Mouse (Mus musculus): ENCODE results near the gene 1700029J07Rik. TPM values are rescaled to one million over a fixed set of nuclear protein-coding genes. Genes with fewer than 3 reads are reported as not detected.

1700029J07Rik gene
- polyA plus RNA-seq, 1 experiment from 2014 or later, result 4.1 TPM

DNA sequence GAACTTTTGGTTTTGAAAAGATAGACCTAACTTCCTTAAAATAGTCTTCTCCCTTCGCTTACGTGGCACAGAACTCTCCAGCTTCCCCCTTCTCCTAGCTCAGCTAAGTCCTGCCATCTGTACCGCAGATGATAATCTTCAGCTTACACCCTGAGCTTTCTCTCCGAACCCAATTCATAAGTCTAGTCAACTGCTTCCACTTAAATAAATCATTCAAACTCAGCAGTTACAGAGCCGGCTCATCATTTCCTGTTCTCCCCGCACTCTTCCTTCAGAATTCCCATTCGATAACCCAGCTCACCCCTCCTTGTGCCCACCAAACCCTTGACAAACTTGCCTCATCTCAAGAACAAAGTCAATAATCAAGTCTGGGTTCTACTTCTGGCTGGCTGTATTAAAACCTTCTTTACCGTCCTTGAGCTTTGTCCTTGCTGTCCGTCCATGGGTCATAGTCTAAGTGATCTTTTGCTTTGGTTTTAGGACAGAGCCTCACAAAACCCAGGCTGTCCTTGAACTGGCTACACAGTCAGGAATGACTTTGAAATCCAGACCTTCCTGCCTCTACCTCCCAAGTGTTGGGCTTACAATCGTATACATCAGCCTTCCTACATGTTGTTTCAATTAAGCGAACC, 901 bp upstream of the 1700029J07Rik start:
- ATAC-seq (ENCODE audit: insufficient read depth, low FRiP score), result no peak
- 55% methylated on average over 11 of the region's 11 CpGs for WGBS

DNA sequence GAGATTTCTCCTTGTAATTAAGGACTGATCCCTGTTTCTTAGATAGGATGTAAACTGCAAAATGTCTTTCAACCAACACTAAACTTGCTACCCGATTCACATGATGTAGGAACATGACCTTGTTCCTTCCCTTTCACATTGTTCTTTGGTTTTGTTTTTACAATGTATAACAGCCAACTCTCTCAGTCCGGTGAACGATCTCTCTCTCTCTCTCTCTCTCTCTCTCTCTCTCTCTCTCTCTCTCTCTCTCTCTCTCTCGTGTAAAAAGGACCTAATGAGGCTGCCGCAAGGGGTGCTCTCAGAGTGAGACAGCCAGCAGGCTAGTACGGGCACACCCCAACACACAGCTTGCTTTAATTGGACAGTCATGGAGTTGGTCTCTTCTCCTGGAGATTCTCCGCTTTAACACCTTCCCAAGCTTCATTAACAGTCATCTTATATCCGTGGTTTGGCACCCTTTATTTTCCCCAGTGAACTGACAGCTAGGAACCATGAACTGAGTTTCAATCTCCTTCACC, 1.0 kb downstream of the 1700029J07Rik start:
- Histone ChIP-seq H3K9ac (ENCODE audit: low read length) (no peak overlapping the region), H3K4me2 (ENCODE audit: low read depth, low read length) (peak overlapping the region; percentile 69), H3K27ac (ENCODE audit: low read length) (no peak overlapping the region), H3K27me3 (ENCODE audit: control insufficient read depth, insufficient read depth, low read length) (no peaks in the 10 kb centered on the region), H3K36me3 (ENCODE audit: control insufficient read depth, insufficient read depth, low read length) (peaks cover 10% of the 10 kb centered on the region; the same call in 1 of the 2 replicates), H3K9me3 (replicated peaks; ENCODE audit: control insufficient read depth, low read length) (peaks cover 4% of the 10 kb centered on the region; the same call in 1 of the 2 replicates), H3K4me1 (ENCODE audit: control insufficient read depth, insufficient read depth, low read length) (peaks cover 10% of the 10 kb centered on the region; the same call in 1 of the 2 replicates), H3K4me3 (replicated peaks; ENCODE audit: low read length) (peak overlapping the region; percentile 60; the same call in 1 of the 2 replicates)
- 75% methylated on average over 8 of the region's 8 CpGs for WGBS
- ATAC-seq (ENCODE audit: insufficient read depth, low FRiP score), result no peak

More for the DNA sequence above, 901 bp upstream of the 1700029J07Rik start:
- H3K9ac ChIP-seq (ENCODE audit: low read length), result peak overlapping the region; percentile 68
- H3K36me3 ChIP-seq (ENCODE audit: control insufficient read depth, insufficient read depth, low read length), result peaks cover 14% of the 10 kb centered on the region; the same call in 1 of the 2 replicates
- no peaks in the 10 kb centered on the region for H3K27me3 ChIP-seq (ENCODE audit: control insufficient read depth, insufficient read depth, low read length)
- H3K27ac ChIP-seq (ENCODE audit: low read length), result no peak overlapping the region
- peak overlapping the region; percentile 60 for H3K4me3 ChIP-seq (replicated peaks; ENCODE audit: low read length)
- peaks cover 10% of the 10 kb centered on the region; the same call in 1 of the 2 replicates for H3K4me1 ChIP-seq (ENCODE audit: control insufficient read depth, insufficient read depth, low read length)
- H3K9me3 ChIP-seq (replicated peaks; ENCODE audit: control insufficient read depth, low read length), result peaks cover 2% of the 10 kb centered on the region; the same call in 1 of the 2 replicates
- peak overlapping the region; percentile 69 for H3K4me2 ChIP-seq (ENCODE audit: low read depth, low read length)

DNA sequence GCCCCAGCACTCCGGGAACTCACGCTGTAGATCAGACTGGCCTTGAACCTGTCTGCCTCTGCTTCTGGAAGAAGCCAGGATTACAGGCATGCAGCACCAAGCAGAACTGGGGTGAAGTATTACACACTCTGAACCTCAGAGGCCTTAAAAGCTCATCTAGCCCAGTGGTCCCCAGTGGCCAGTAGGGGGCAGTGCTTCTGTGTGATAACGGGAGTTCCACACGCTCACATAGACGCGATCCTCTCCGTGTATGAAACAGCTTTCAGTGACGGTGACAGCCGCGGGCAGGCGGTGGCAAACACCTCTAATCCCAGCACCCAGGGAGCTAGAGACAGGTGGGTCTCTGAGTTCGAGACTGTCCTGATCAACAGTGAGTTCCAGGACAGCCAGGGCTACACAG, 4.2 kb downstream of the 1700029J07Rik start:
- Histone ChIP-seq H3K4me2 (ENCODE audit: low read depth, low read length) (no peak overlapping the region), H3K9ac (ENCODE audit: low read length) (no peak overlapping the region), H3K4me1 (ENCODE audit: control insufficient read depth, insufficient read depth, low read length) (peaks cover 6% of the 10 kb centered on the region; the same call in 1 of the 2 replicates), H3K36me3 (ENCODE audit: control insufficient read depth, insufficient read depth, low read length) (0 out of 2 replicates have a peak, but pooled peaks cover 3% of the 10 kb centered on the region), H3K27me3 (ENCODE audit: control insufficient read depth, insufficient read depth, low read length) (no peaks in the 10 kb centered on the region), H3K27ac (ENCODE audit: low read length) (no peak overlapping the region), H3K4me3 (replicated peaks; ENCODE audit: low read length) (no peak overlapping the region), H3K9me3 (replicated peaks; ENCODE audit: control insufficient read depth, low read length) (peaks cover 4% of the 10 kb centered on the region; the same call in 1 of the 2 replicates)
- WGBS, result 96% methylated on average over 12 of the region's 12 CpGs
- no peak for ATAC-seq (ENCODE audit: insufficient read depth, low FRiP score)

DNA sequence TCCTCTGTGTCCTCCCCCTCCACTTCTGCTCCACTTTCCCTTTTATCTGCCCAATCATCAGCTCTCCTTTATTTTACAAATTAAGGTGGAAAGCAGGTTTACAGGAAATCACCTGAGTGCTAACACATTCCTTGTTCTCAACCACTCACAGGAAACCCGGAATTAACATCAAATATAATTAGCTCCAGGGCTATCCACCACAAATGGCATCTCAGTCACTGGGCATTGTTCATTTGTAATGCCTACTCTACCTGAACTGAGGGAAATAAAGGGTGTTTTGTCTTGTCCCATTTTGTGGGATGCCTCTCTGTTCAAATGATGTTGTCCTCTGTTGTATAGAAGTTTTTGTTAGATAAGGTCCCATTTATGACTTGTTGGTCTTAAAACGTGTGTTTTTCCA, 24.4 kb downstream of the 1700029J07Rik start:
- ATAC-seq (ENCODE audit: insufficient read depth, low FRiP score), result no peak
- WGBS, result 63% methylated on average over 2 of the region's 2 CpGs
- Histone ChIP-seq H3K27ac (ENCODE audit: low read length) (no peak overlapping the region), H3K4me1 (ENCODE audit: control insufficient read depth, insufficient read depth, low read length) (no peaks in the 10 kb centered on the region), H3K27me3 (ENCODE audit: control insufficient read depth, insufficient read depth, low read length) (no peaks in the 10 kb centered on the region), H3K9ac (ENCODE audit: low read length) (no peak overlapping the region), H3K4me2 (ENCODE audit: low read depth, low read length) (no peak overlapping the region), H3K36me3 (ENCODE audit: control insufficient read depth, insufficient read depth, low read length) (no peaks in the 10 kb centered on the region), H3K9me3 (replicated peaks; ENCODE audit: control insufficient read depth, low read length) (no peaks in the 10 kb centered on the region), H3K4me3 (replicated peaks; ENCODE audit: low read length) (no peak overlapping the region)

DNA sequence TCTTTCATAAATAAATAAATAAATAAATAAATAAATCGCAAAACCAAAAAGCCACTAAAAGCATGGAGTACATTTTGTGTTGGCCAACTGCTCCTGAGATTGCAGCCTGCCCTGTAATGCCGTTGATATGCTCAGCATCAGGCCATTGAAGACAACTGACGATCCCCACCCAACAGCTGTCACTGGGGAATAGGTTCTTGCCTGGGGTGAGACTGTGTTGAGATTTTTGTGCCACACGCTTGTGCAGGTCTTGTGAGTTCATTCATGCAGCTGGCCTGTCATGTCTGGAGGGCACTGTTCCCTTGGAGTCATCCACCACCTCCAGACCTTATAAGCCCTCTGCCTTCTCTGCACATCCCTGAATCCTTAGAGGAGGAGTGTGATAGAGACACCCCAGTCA, 28.8 kb downstream of the 1700029J07Rik start:
- 87% methylated on average over 4 of the region's 4 CpGs for WGBS
- Histone ChIP-seq H3K36me3 (ENCODE audit: control insufficient read depth, insufficient read depth, low read length) (no peaks in the 10 kb centered on the region), H3K9me3 (replicated peaks; ENCODE audit: control insufficient read depth, low read length) (no peaks in the 10 kb centered on the region), H3K9ac (ENCODE audit: low read length) (no peak overlapping the region), H3K4me2 (ENCODE audit: low read depth, low read length) (no peak overlapping the region), H3K27me3 (ENCODE audit: control insufficient read depth, insufficient read depth, low read length) (no peaks in the 10 kb centered on the region), H3K4me3 (replicated peaks; ENCODE audit: low read length) (no peak overlapping the region), H3K4me1 (ENCODE audit: control insufficient read depth, insufficient read depth, low read length) (no peaks in the 10 kb centered on the region), H3K27ac (ENCODE audit: low read length) (no peak overlapping the region)
- no peak for ATAC-seq (ENCODE audit: insufficient read depth, low FRiP score)

DNA sequence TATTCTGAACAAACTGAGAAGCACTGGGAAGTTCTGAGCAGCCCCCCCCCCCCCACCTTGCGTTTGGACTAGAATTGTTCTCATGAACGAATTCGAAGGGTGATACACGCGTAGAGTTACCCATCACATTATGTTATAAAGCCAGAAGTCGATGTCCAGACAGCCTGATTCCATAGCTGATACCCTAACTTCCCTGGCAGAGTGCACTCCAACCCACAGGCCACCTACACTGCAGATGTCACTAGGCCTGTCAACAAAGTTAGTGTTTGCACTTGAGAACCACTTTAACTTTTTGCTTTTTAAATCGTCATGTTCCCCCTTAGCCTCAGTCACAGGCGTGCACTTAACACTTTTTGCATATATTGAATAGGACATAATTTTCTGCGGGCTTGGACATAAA, 38.1 kb downstream of the 1700029J07Rik start:
- no peaks in the 10 kb centered on the region for H3K4me1 ChIP-seq (ENCODE audit: control insufficient read depth, insufficient read depth, low read length)
- 78% methylated on average over 9 of the region's 9 CpGs for WGBS
- no peak overlapping the region for H3K9ac ChIP-seq (ENCODE audit: low read length)
- ATAC-seq (ENCODE audit: insufficient read depth, low FRiP score), result no peak
- no peak overlapping the region for H3K27ac ChIP-seq (ENCODE audit: low read length)
- H3K4me3 ChIP-seq (replicated peaks; ENCODE audit: low read length), result no peak overlapping the region
- no peak overlapping the region for H3K4me2 ChIP-seq (ENCODE audit: low read depth, low read length)
- no peaks in the 10 kb centered on the region for H3K9me3 ChIP-seq (replicated peaks; ENCODE audit: control insufficient read depth, low read length)
- H3K36me3 ChIP-seq (ENCODE audit: control insufficient read depth, insufficient read depth, low read length), result no peaks in the 10 kb centered on the region
- H3K27me3 ChIP-seq (ENCODE audit: control insufficient read depth, insufficient read depth, low read length), result no peaks in the 10 kb centered on the region

DNA sequence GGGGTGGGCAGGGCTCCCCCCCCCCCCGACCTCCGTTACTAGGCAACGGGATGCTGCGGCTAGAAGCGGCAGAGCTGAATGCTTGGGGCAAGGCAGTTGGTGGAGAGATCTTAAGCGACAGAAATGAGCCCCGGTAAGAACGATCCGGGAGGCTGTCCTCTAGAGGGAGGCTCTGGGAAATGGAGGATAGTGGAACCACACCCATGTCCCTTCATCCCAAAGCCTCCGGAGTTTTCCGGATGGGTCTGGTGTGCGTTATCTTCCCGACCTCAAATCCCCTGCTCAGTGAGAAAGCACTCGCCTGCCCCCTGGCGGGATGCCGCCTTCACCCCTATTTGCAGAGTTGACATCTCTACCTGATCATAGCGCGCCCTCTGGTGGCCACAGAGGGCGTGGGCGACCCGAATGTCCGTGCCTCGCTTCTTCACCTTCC, 40.5 kb downstream of the 1700029J07Rik start, which contains the start of gene Ccdc110:
Gene Ccdc110, plus strand, starts transcription at position 38 of the 433 bp plus-strand sequence.
- H3K27ac ChIP-seq (ENCODE audit: low read length), result no peak within 1 kb of the TSS
- H3K9ac ChIP-seq (ENCODE audit: low read length), result peak within 1 kb of the TSS; percentile 48
- H3K36me3 ChIP-seq (ENCODE audit: control insufficient read depth, insufficient read depth, low read length), result no peaks in the 10 kb centered on the region
- peak; percentile 80 for ATAC-seq (ENCODE audit: insufficient read depth, low FRiP score)
- peaks cover 10% of the 10 kb centered on the region for H3K9me3 ChIP-seq (replicated peaks; ENCODE audit: control insufficient read depth, low read length)
- peak within 1 kb of the TSS; percentile 43 for H3K4me3 ChIP-seq (replicated peaks; ENCODE audit: low read length)
- peak within 1 kb of the TSS; percentile 57 for H3K4me2 ChIP-seq (ENCODE audit: low read depth, low read length)
- 5% methylated on average over 23 of the region's 23 CpGs for WGBS
- H3K27me3 ChIP-seq (ENCODE audit: control insufficient read depth, insufficient read depth, low read length), result no peaks in the 10 kb centered on the region
- H3K4me1 ChIP-seq (ENCODE audit: control insufficient read depth, insufficient read depth, low read length), result no peaks in the 10 kb centered on the region

DNA sequence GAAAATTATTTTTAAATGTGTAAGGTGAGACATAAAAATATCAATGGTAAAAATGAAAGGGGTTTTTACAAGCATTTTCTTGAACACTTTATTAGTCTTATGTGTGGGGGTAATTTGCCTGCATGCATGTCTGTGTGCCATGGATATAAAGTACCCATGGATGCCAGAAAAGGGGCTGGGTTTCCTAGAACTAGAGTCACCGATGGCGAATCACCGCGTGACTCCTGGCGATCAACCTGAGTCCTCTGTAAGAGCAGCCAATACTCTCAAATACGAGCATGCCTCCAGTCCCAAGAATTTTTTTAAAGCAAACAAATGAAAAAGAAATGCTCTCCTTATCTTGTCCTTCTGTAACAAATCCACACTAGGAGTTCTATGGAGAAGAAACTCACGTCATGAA, 52.9 kb downstream of the 1700029J07Rik start:
- Histone ChIP-seq H3K4me2 (ENCODE audit: low read depth, low read length) (no peak overlapping the region), H3K36me3 (ENCODE audit: control insufficient read depth, insufficient read depth, low read length) (0 out of 2 replicates have a peak, but pooled peaks cover 4% of the 10 kb centered on the region), H3K4me1 (ENCODE audit: control insufficient read depth, insufficient read depth, low read length) (no peaks in the 10 kb centered on the region), H3K27me3 (ENCODE audit: control insufficient read depth, insufficient read depth, low read length) (no peaks in the 10 kb centered on the region), H3K4me3 (replicated peaks; ENCODE audit: low read length) (no peak overlapping the region), H3K9me3 (replicated peaks; ENCODE audit: control insufficient read depth, low read length) (no peaks in the 10 kb centered on the region), H3K27ac (ENCODE audit: low read length) (no peak overlapping the region), H3K9ac (ENCODE audit: low read length) (no peak overlapping the region)
- 89% methylated on average over 7 of the region's 7 CpGs for WGBS
- no peak for ATAC-seq (ENCODE audit: insufficient read depth, low FRiP score)

DNA sequence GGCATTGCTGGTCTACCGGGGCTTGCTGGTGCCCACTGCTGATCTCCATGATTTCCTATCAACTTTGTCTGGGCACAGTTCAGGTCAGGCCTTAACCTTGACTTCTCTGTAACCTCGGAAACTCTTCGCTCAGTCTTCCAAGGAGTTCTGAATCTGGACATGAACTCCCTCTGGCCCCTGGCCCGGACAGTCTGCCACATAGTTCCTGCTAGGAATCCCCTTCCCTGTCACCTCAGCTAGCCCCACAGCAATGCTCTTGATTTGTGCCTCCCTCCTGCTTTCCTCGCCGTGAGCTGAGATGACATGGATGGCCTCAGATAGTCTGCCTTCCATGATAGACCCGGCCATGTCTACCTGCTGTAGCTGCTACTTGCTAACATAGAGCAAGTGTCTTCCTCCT, 54.7 kb downstream of the 1700029J07Rik start:
- Histone ChIP-seq H3K27me3 (ENCODE audit: control insufficient read depth, insufficient read depth, low read length) (no peaks in the 10 kb centered on the region), H3K4me3 (replicated peaks; ENCODE audit: low read length) (no peak overlapping the region), H3K9me3 (replicated peaks; ENCODE audit: control insufficient read depth, low read length) (no peaks in the 10 kb centered on the region), H3K9ac (ENCODE audit: low read length) (no peak overlapping the region), H3K27ac (ENCODE audit: low read length) (no peak overlapping the region), H3K4me1 (ENCODE audit: control insufficient read depth, insufficient read depth, low read length) (no peaks in the 10 kb centered on the region), H3K4me2 (ENCODE audit: low read depth, low read length) (no peak overlapping the region), H3K36me3 (ENCODE audit: control insufficient read depth, insufficient read depth, low read length) (0 out of 2 replicates have a peak, but pooled peaks cover 4% of the 10 kb centered on the region)
- ATAC-seq (ENCODE audit: insufficient read depth, low FRiP score), result no peak
- WGBS, result 85% methylated on average over 7 of the region's 7 CpGs

Measured in stomach, embryonic 16.5 days (tissue).